Mouse (Mus musculus): ENCODE data around the gene Abl2. TPM values are rescaled to one million over a fixed set of nuclear protein-coding genes. Genes with fewer than 3 reads are reported as not detected.

Gene Abl2
- total and polyA plus RNA-seq, 2 experiments from 2014 or later: 4.6 to 29.2 TPM

GRCm38 (mm10) chr1:156559641-156560020 is 1.0 kb downstream of the Abl2 start:
- Histone ChIP-seq H3K27ac (ENCODE audit: low read depth, low read length) (peak overlapping the region; percentile 99), H3K4me2 (ENCODE audit: low read depth) (peak overlapping the region; percentile 52), H3K27me3 (ENCODE audit: insufficient read depth, low read length) (no peaks in the 10 kb centered on the region), H3K4me1 (ENCODE audit: insufficient read depth) (peaks cover 4% of the 10 kb centered on the region; the same call in 1 of the 2 replicates), H3K36me3 (ENCODE audit: insufficient read depth) (no peaks in the 10 kb centered on the region), H3K9ac (peak overlapping the region; percentile 96), H3K9me3 (ENCODE audit: low read length) (no peaks in the 10 kb centered on the region), H3K4me3 (ENCODE audit: low read depth, low read length) (peak overlapping the region; percentile 95)
- peak; percentile 23; the same call in 1 of the 2 replicates for ATAC-seq
- DNase-seq: no peak
- no peak for TF ChIP-seq CTCF (IDR thresholded peaks at IDR 0.05; ENCODE audit: low read depth)
- 7% methylated on average over 8 of the region's 8 CpGs for WGBS

- Histone ChIP-seq H3K27me3 (ENCODE audit: insufficient read depth, low read length) (no peaks in the 10 kb centered on the region), H3K4me1 (ENCODE audit: insufficient read depth) (peaks cover 4% of the 10 kb centered on the region; the same call in 1 of the 2 replicates), H3K4me2 (ENCODE audit: low read depth) (peak overlapping the region; percentile 52), H3K4me3 (ENCODE audit: low read depth, low read length) (peak overlapping the region; percentile 95), H3K9ac (peak overlapping the region; percentile 96; the same call in 1 of the 2 replicates), H3K9me3 (ENCODE audit: low read length) (no peaks in the 10 kb centered on the region), H3K36me3 (ENCODE audit: insufficient read depth) (no peaks in the 10 kb centered on the region), H3K27ac (ENCODE audit: low read depth, low read length) (no peak overlapping the region)
- TF ChIP-seq CTCF (IDR thresholded peaks at IDR 0.05; ENCODE audit: low read depth): no peak
- WGBS: 88% methylated on average over 9 of the region's 9 CpGs
- DNase-seq: no peak
- no peak for ATAC-seq
Observed at GRCm38 (mm10) chr1:156560500-156560899, 1.9 kb downstream of the Abl2 start.

GRCm38 (mm10) chr1:156565328-156565727 is 6.7 kb downstream of the Abl2 start:
- H3K4me1 ChIP-seq (ENCODE audit: insufficient read depth): peaks cover 2% of the 10 kb centered on the region; the same call in 1 of the 2 replicates
- 53% methylated on average over 2 of the region's 2 CpGs for WGBS
- H3K9me3 ChIP-seq (ENCODE audit: low read length): no peaks in the 10 kb centered on the region
- no peaks in the 10 kb centered on the region for H3K27me3 ChIP-seq (ENCODE audit: insufficient read depth, low read length)
- H3K27ac ChIP-seq (ENCODE audit: low read depth, low read length): no peak overlapping the region
- no peaks in the 10 kb centered on the region for H3K36me3 ChIP-seq (ENCODE audit: insufficient read depth)
- DNase-seq (no peak), ATAC-seq (no peak)
- H3K4me2 ChIP-seq (ENCODE audit: low read depth): no peak overlapping the region
- no peak overlapping the region for H3K4me3 ChIP-seq (ENCODE audit: low read depth, low read length)
- H3K9ac ChIP-seq: no peak overlapping the region
- TF ChIP-seq CTCF (IDR thresholded peaks at IDR 0.05; ENCODE audit: low read depth): no peak

- H3K9me3 ChIP-seq (ENCODE audit: low read length): no peaks in the 10 kb centered on the region
- WGBS: 99% methylated on average over 3 of the region's 3 CpGs
- H3K27ac ChIP-seq (ENCODE audit: low read depth, low read length): no peak overlapping the region
- H3K4me2 ChIP-seq (ENCODE audit: low read depth): no peak overlapping the region
- H3K9ac ChIP-seq: no peak overlapping the region
- H3K4me3 ChIP-seq (ENCODE audit: low read depth, low read length): no peak overlapping the region
- H3K36me3 ChIP-seq (ENCODE audit: insufficient read depth): no peaks in the 10 kb centered on the region
- DNase-seq (peak; percentile 31), ATAC-seq (no peak)
- no peaks in the 10 kb centered on the region for H3K27me3 ChIP-seq (ENCODE audit: insufficient read depth, low read length)
- TF ChIP-seq CTCF (IDR thresholded peaks at IDR 0.05; ENCODE audit: low read depth): peak; percentile 44
- H3K4me1 ChIP-seq (ENCODE audit: insufficient read depth): no peaks in the 10 kb centered on the region
Observed at GRCm38 (mm10) chr1:156566132-156566531, 7.5 kb downstream of the Abl2 start.

GRCm38 (mm10) chr1:156569615-156570014 is 11.0 kb downstream of the Abl2 start:
- ATAC-seq (no peak), DNase-seq (no peak)
- Histone ChIP-seq H3K4me2 (ENCODE audit: low read depth) (no peak overlapping the region), H3K4me3 (ENCODE audit: low read depth, low read length) (no peak overlapping the region), H3K4me1 (ENCODE audit: insufficient read depth) (no peaks in the 10 kb centered on the region), H3K27ac (ENCODE audit: low read depth, low read length) (no peak overlapping the region), H3K9ac (no peak overlapping the region), H3K27me3 (ENCODE audit: insufficient read depth, low read length) (no peaks in the 10 kb centered on the region), H3K9me3 (ENCODE audit: low read length) (no peaks in the 10 kb centered on the region), H3K36me3 (ENCODE audit: insufficient read depth) (no peaks in the 10 kb centered on the region)
- WGBS: 95% methylated on average over 4 of the region's 4 CpGs
- TF ChIP-seq CTCF (IDR thresholded peaks at IDR 0.05; ENCODE audit: low read depth): no peak

- no peak overlapping the region for H3K9ac ChIP-seq
- H3K36me3 ChIP-seq (ENCODE audit: insufficient read depth): no peaks in the 10 kb centered on the region
- ATAC-seq (peak; percentile 54; the same call in 1 of the 2 replicates), DNase-seq (peak; percentile 34)
- H3K4me3 ChIP-seq (ENCODE audit: low read depth, low read length): no peak overlapping the region
- no peak overlapping the region; the same call in 1 of the 2 replicates for H3K27ac ChIP-seq (ENCODE audit: low read depth, low read length)
- no peak for TF ChIP-seq CTCF (IDR thresholded peaks at IDR 0.05; ENCODE audit: low read depth)
- no peaks in the 10 kb centered on the region for H3K4me1 ChIP-seq (ENCODE audit: insufficient read depth)
- H3K4me2 ChIP-seq (ENCODE audit: low read depth): no peak overlapping the region
- 66% methylated on average over 4 of the region's 4 CpGs for WGBS
- H3K9me3 ChIP-seq (ENCODE audit: low read length): no peaks in the 10 kb centered on the region
- no peaks in the 10 kb centered on the region for H3K27me3 ChIP-seq (ENCODE audit: insufficient read depth, low read length)
Observed at GRCm38 (mm10) chr1:156572952-156573351, 14.4 kb downstream of the Abl2 start.

GRCm38 (mm10) chr1:156581149-156581548 is 22.6 kb downstream of the Abl2 start:
- Histone ChIP-seq H3K4me2 (ENCODE audit: low read depth) (no peak overlapping the region; the same call in 1 of the 2 replicates), H3K4me3 (ENCODE audit: low read depth, low read length) (no peak overlapping the region), H3K9me3 (ENCODE audit: low read length) (no peaks in the 10 kb centered on the region), H3K4me1 (ENCODE audit: insufficient read depth) (0 out of 2 replicates have a peak, but pooled peaks cover 6% of the 10 kb centered on the region), H3K27me3 (ENCODE audit: insufficient read depth, low read length) (no peaks in the 10 kb centered on the region), H3K27ac (ENCODE audit: low read depth, low read length) (0 out of 2 replicates have a peak overlapping the region, but pooled peaks have one; percentile 4), H3K9ac (no peak overlapping the region), H3K36me3 (ENCODE audit: insufficient read depth) (no peaks in the 10 kb centered on the region)
- no peak for TF ChIP-seq CTCF (IDR thresholded peaks at IDR 0.05; ENCODE audit: low read depth)
- peak; percentile 34; the same call in 1 of the 2 replicates for ATAC-seq
- no peak for DNase-seq
- 57% methylated on average over 11 of the region's 11 CpGs for WGBS

Data from forebrain, postnatal 0 days (tissue).